Mouse (Mus musculus) erythroblast, embryonic 14.5 days (primary cell): ENCODE measurements around the gene Atrnl1. TPM values are rescaled to one million over a fixed set of nuclear protein-coding genes. Genes with fewer than 3 reads are reported as not detected.

Experiments used
- H3K27me3 ChIP-seq: 2 replicates; pipeline ENCODE4 v1.6.1; 2012; ENCODE audit warnings: inconsistent platforms; ENCODE audit not compliant: control insufficient read depth
- H3K36me3 ChIP-seq: 2 replicates; pipeline ENCODE4 v1.6.1; 2012; ENCODE audit warnings: mild to moderate bottlenecking, inconsistent platforms; ENCODE audit not compliant: control insufficient read depth
- H3K4me1 ChIP-seq: 2 replicates; pipeline ENCODE4 v1.6.1; 2012; ENCODE audit warnings: inconsistent platforms; ENCODE audit not compliant: control insufficient read depth
- H3K4me3 ChIP-seq: replicated peaks from 2 replicates; pipeline ENCODE3; 2012; ENCODE audit warnings: moderate library complexity, mild to moderate bottlenecking, inconsistent platforms
- H3K9me3 ChIP-seq: 2 replicates; pipeline ENCODE4 v1.6.1; 2012; ENCODE audit warnings: low read length, inconsistent platforms, mixed read lengths; ENCODE audit not compliant: control insufficient read depth
- GATA1 ChIP-seq: IDR thresholded peaks from 2 replicates; pipeline ENCODE4 v1.6.1; 2012; ENCODE audit warnings: low read length, inconsistent platforms, mixed read lengths
- TAL1 ChIP-seq: IDR thresholded peaks from 3 replicates; pipeline ENCODE4 v1.6.1; 2012; ENCODE audit warnings: low read length, inconsistent platforms, mixed read lengths
- polyA plus RNA-seq: library from polyadenylated mRNA; stranded (reverse); fragments of >175 nt; gene quantifications from 2 replicates; pipeline ENCODE4 v1.2.3, GENCODE M21; 2012

Atrnl1 gene
- polyA plus RNA-seq, 1 experiment: 0.02 TPM

GRCm38 (mm10) chr19:57724920-57725319 is 114.1 kb downstream of the Atrnl1 start:
- Histone ChIP-seq H3K36me3 (no peaks in the 10 kb centered on the region), H3K27me3 (no peaks in the 10 kb centered on the region), H3K4me3 (no peak overlapping the region), H3K4me1 (no peaks in the 10 kb centered on the region), H3K9me3 (no peaks in the 10 kb centered on the region)
- TF ChIP-seq GATA1 (no peak), TAL1 (no peak)

GRCm38 (mm10) chr19:57725326-57725725 is 114.5 kb downstream of the Atrnl1 start:
- H3K4me3 ChIP-seq: no peak overlapping the region
- no peaks in the 10 kb centered on the region for H3K9me3 ChIP-seq
- H3K36me3 ChIP-seq: no peaks in the 10 kb centered on the region
- H3K4me1 ChIP-seq: no peaks in the 10 kb centered on the region; the same call in 1 of the 2 replicates
- TF ChIP-seq TAL1 (no peak), GATA1 (no peak)
- H3K27me3 ChIP-seq: no peaks in the 10 kb centered on the region

GRCm38 (mm10) chr19:57727009-57727408 is 116.2 kb downstream of the Atrnl1 start:
- Histone ChIP-seq H3K4me3 (no peak overlapping the region), H3K36me3 (no peaks in the 10 kb centered on the region), H3K27me3 (no peaks in the 10 kb centered on the region), H3K9me3 (no peaks in the 10 kb centered on the region), H3K4me1 (no peaks in the 10 kb centered on the region; the same call in 1 of the 2 replicates)
- TF ChIP-seq TAL1: no peak
- TF ChIP-seq GATA1: no peak

- Histone ChIP-seq H3K9me3 (no peaks in the 10 kb centered on the region), H3K36me3 (no peaks in the 10 kb centered on the region; the same call in 1 of the 2 replicates), H3K4me1 (no peaks in the 10 kb centered on the region), H3K27me3 (no peaks in the 10 kb centered on the region), H3K4me3 (no peak overlapping the region)
- TF ChIP-seq TAL1: no peak
- TF ChIP-seq GATA1: no peak
Observed at GRCm38 (mm10) chr19:57737475-57737874, 126.6 kb downstream of the Atrnl1 start.

- TF ChIP-seq TAL1 (no peak), GATA1 (no peak)
- Histone ChIP-seq H3K9me3 (no peaks in the 10 kb centered on the region), H3K4me1 (no peaks in the 10 kb centered on the region), H3K36me3 (no peaks in the 10 kb centered on the region), H3K4me3 (no peak overlapping the region), H3K27me3 (no peaks in the 10 kb centered on the region)
Observed at GRCm38 (mm10) chr19:57745579-57745978, 134.7 kb downstream of the Atrnl1 start.

- no peaks in the 10 kb centered on the region for H3K9me3 ChIP-seq
- no peak for TF ChIP-seq TAL1
- no peak for TF ChIP-seq GATA1
Observed at GRCm38 (mm10) chr19:57746553-57746952, 135.7 kb downstream of the Atrnl1 start.

GRCm38 (mm10) chr19:57752189-57752588 is 141.4 kb downstream of the Atrnl1 start:
- Histone ChIP-seq H3K4me3 (no peak overlapping the region), H3K27me3 (no peaks in the 10 kb centered on the region), H3K9me3 (no peaks in the 10 kb centered on the region), H3K36me3 (no peaks in the 10 kb centered on the region), H3K4me1 (no peaks in the 10 kb centered on the region)
- no peak for TF ChIP-seq GATA1
- TF ChIP-seq TAL1: no peak

More at GRCm38 (mm10) chr19:57746553-57746952, 135.7 kb downstream of the Atrnl1 start:
- Histone ChIP-seq H3K4me3 (no peak overlapping the region), H3K27me3 (no peaks in the 10 kb centered on the region), H3K36me3 (no peaks in the 10 kb centered on the region), H3K4me1 (no peaks in the 10 kb centered on the region)

- Histone ChIP-seq H3K4me3 (no peak overlapping the region), H3K36me3 (no peaks in the 10 kb centered on the region), H3K9me3 (no peaks in the 10 kb centered on the region), H3K27me3 (no peaks in the 10 kb centered on the region), H3K4me1 (no peaks in the 10 kb centered on the region; the same call in 1 of the 2 replicates)
- TF ChIP-seq TAL1 (no peak), GATA1 (no peak)
Observed at GRCm38 (mm10) chr19:57762526-57762925, 151.7 kb downstream of the Atrnl1 start.

- Histone ChIP-seq H3K4me1 (no peaks in the 10 kb centered on the region; the same call in 1 of the 2 replicates), H3K9me3 (no peaks in the 10 kb centered on the region), H3K4me3 (no peak overlapping the region), H3K27me3 (no peaks in the 10 kb centered on the region), H3K36me3 (no peaks in the 10 kb centered on the region)
- TF ChIP-seq TAL1 (no peak), GATA1 (no peak)
Observed at GRCm38 (mm10) chr19:57764576-57765371, 153.9 kb downstream of the Atrnl1 start.
